Mouse (Mus musculus): ENCODE measurements around the gene Lcorl.
"Not testable (repeated sequence)": the region's sequence is repeated elsewhere in the genome, so short reads cannot be mapped to it uniquely, and the experiment has no call there.

Lcorl gene

GRCm38 (mm10) chr5:45718848-45719488, 138.4 kb downstream of the Lcorl start:
- DNase-seq (ENCODE audit: extremely low read depth, low read depth, low spot score), result no peak

GRCm38 (mm10) chr5:45709653-45710052, 147.8 kb downstream of the Lcorl start:
- no peak for DNase-seq (ENCODE audit: extremely low read depth, low read depth, low spot score)

- DNase-seq (ENCODE audit: extremely low read depth, low read depth, low spot score), result no peak
These were observed 150.6 kb downstream of the Lcorl start for GRCm38 (mm10) chr5:45706811-45707210.

GRCm38 (mm10) chr5:45691678-45692077, 165.7 kb downstream of the Lcorl start:
- DNase-seq (ENCODE audit: extremely low read depth, low read depth, low spot score), result no peak

GRCm38 (mm10) chr5:45690802-45691201, 166.6 kb downstream of the Lcorl start:
- no peak for DNase-seq (ENCODE audit: extremely low read depth, low read depth, low spot score)

GRCm38 (mm10) chr5:45689152-45689551, 168.3 kb downstream of the Lcorl start:
- no peak for DNase-seq (ENCODE audit: extremely low read depth, low read depth, low spot score)

- DNase-seq (ENCODE audit: extremely low read depth, low read depth, low spot score), result no peak
These were observed 171.2 kb downstream of the Lcorl start for GRCm38 (mm10) chr5:45686223-45686622.

GRCm38 (mm10) chr5:45685243-45685642, 172.2 kb downstream of the Lcorl start:
- no peak for DNase-seq (ENCODE audit: extremely low read depth, low read depth, low spot score)

GRCm38 (mm10) chr5:45683388-45683787, 174.0 kb downstream of the Lcorl start:
- DNase-seq (ENCODE audit: extremely low read depth, low read depth, low spot score), result no peak

GRCm38 (mm10) chr5:45679955-45680354, 177.5 kb downstream of the Lcorl start:
- no peak for DNase-seq (ENCODE audit: extremely low read depth, low read depth, low spot score)

GRCm38 (mm10) chr5:45677639-45678038, 179.8 kb downstream of the Lcorl start:
- DNase-seq (ENCODE audit: extremely low read depth, low read depth, low spot score), result no peak

GRCm38 (mm10) chr5:45675032-45675431, 182.4 kb downstream of the Lcorl start:
- no peak for DNase-seq (ENCODE audit: extremely low read depth, low read depth, low spot score)

- no peak for DNase-seq (ENCODE audit: extremely low read depth, low read depth, low spot score)
These were observed 186.4 kb downstream of the Lcorl start for GRCm38 (mm10) chr5:45670894-45671494.

GRCm38 (mm10) chr5:45670280-45670670, 187.1 kb downstream of the Lcorl start:
- DNase-seq (ENCODE audit: extremely low read depth, low read depth, low spot score), result no peak

GRCm38 (mm10) chr5:45669598-45670279, 187.7 kb downstream of the Lcorl start, which contains the start of gene Ncapg:
TSS of gene Ncapg (plus strand) at chr5:45669919.
- peak; percentile 54 for DNase-seq (ENCODE audit: extremely low read depth, low read depth, low spot score)

GRCm38 (mm10) chr5:45669234-45669597, 188.2 kb downstream of the Lcorl start:
- no peak for DNase-seq (ENCODE audit: extremely low read depth, low read depth, low spot score)

- DNase-seq (ENCODE audit: extremely low read depth, low read depth, low spot score), result no peak
These were observed 188.6 kb downstream of the Lcorl start for GRCm38 (mm10) chr5:45668831-45669230.

- DNase-seq (ENCODE audit: extremely low read depth, low read depth, low spot score), result no peak
These were observed 189.1 kb downstream of the Lcorl start for GRCm38 (mm10) chr5:45668324-45668723.

GRCm38 (mm10) chr5:45658406-45658805, 199.0 kb downstream of the Lcorl start:
- DNase-seq (ENCODE audit: extremely low read depth, low read depth, low spot score), result not testable (repeated sequence)

GRCm38 (mm10) chr5:45651026-45651703, 206.2 kb downstream of the Lcorl start:
- no peak for DNase-seq (ENCODE audit: extremely low read depth, low read depth, low spot score)
